9 mouse cellular contexts compared by ENCODE assay signal in the genomic region with DNA sequence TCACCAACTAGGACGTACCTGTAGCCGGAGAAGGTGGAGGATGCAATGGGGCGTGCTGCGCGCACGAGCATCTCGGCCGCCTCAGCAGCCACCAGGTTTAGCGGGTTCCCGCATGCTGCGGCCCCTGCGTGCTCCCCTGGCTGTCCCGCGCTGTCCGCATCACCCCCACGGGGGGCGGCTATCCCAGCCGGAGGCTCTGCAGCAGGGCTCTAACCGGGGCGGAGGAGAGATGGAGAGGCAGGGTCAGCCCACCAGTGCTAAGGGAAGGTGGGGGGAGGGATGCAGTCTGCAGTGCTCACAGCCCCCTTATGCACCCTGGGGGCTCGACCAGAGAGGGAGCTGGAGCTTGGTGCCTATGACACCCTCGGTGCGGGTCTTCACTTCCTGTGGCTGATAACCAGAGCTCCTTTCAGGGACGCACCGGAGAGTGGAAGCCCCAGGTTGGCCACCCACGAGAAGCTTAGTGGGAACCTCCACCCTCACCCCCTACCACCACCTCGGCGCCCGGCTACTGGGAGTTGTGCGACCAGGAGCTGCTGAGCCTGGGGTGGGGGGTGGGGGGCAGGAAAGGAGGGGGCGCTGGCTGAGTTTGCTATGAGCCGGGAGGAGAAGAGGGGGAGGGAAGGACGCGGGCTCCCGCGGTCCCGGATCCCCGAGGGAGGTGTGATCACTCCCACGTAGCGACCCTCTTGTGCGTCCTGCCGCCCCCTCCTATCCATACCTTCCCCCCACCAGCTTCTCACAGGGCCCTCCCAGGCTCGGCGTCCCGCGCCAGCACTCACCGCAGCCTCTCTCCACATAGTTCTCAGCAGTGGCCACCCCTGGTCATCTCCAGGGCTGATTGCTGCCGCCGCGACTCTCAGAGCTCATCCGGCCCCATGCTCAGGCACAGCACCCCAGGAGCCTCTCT. TPM values are rescaled to one million over a fixed set of nuclear protein-coding genes. Genes with fewer than 3 reads are reported as not detected.
DNase-seq lines count a peak whose midpoint lies in the region; ATAC-seq and TF ChIP-seq lines count a peak whose summit lies in the region.
"Had no signal": no experiment of that assay in that cellular context is flagged by ENCODE, and none has a peak within 500 bp of the region (broad histone marks: within the 10 kb centered on the region; RNA-seq: fewer than 3 reads in every experiment).

No protein-coding gene starts in this region.

- intact Hi-C loops in gastrocnemius, postnatal 14 days (cut with DNase I; ENCODE audit: low total_unique reads) = loop anchor here (5.0 to 10.0 kb wide), 2 partner anchors 979 to 1107 kb away; no protein-coding TSS in a partner anchor

- no peak for TF ChIP-seq EP300 in stomach, postnatal 0 days (optimal IDR thresholded peaks at IDR 0.05)

- H3K36me3 ChIP-seq in embryonic facial prominence, embryonic 11.5 days (replicated peaks; ENCODE audit: control insufficient read depth, insufficient read depth, low read depth, low read length) = no peaks in the 10 kb centered on the region
- no peaks in the 10 kb centered on the region for H3K36me3 ChIP-seq in hindbrain, embryonic 13.5 days
- H3K36me3 ChIP-seq in midbrain, embryonic 10.5 days = no peaks in the 10 kb centered on the region
- H3K36me3 ChIP-seq in stomach, postnatal 0 days (ENCODE audit: control insufficient read depth, insufficient read depth, low read length) = no peaks in the 10 kb centered on the region

- under 1% methylated on average over 48 of the region's 51 CpGs for WGBS in embryonic facial prominence, embryonic 11.5 days
- WGBS in hindbrain, embryonic 13.5 days = 1% methylated on average over 40 of the region's 51 CpGs
- WGBS in midbrain, embryonic 10.5 days = 0% methylated on average over 43 of the region's 51 CpGs
- under 1% methylated on average over 44 of the region's 51 CpGs for WGBS in stomach, postnatal 0 days

- peak; percentile 21 for DNase-seq in kidney, postnatal 10 days
- DNase-seq in kidney, adult 18-20 months = no peak
- peak; percentile 1 for DNase-seq in embryonic facial prominence, embryonic 11.5 days (ENCODE audit: low spot score)
- peak; percentile 52 for DNase-seq in midbrain, embryonic 10.5 days (ENCODE audit: low spot score)
- DNase-seq in stomach, postnatal 0 days (ENCODE audit: low spot score) = no peak
- DNase-seq in spleen, postnatal 10 days (ENCODE audit: low spot score in 2 of 2) = no peak
- no peak for DNase-seq in gastrocnemius, postnatal 14 days

- H3K27me3 ChIP-seq in embryonic facial prominence, embryonic 11.5 days (ENCODE audit: control insufficient read depth, insufficient read depth, low read length) = peaks cover 48% of the 10 kb centered on the region
- peaks cover 69% of the 10 kb centered on the region for H3K27me3 ChIP-seq in hindbrain, embryonic 13.5 days
- peaks cover 73% of the 10 kb centered on the region for H3K27me3 ChIP-seq in midbrain, embryonic 10.5 days (ENCODE audit: low read depth, poor library complexity, severe bottlenecking)
- H3K27me3 ChIP-seq in stomach, postnatal 0 days (ENCODE audit: control insufficient read depth, insufficient read depth, low read length) = peaks cover 17% of the 10 kb centered on the region; the same call in 1 of the 2 replicates

- peaks cover 10% of the 10 kb centered on the region for H3K4me1 ChIP-seq in embryonic facial prominence, embryonic 11.5 days (ENCODE audit: control insufficient read depth, insufficient read depth, low read length)
- peaks cover 42% of the 10 kb centered on the region for H3K4me1 ChIP-seq in hindbrain, embryonic 13.5 days (replicated peaks)
- peaks cover 38% of the 10 kb centered on the region for H3K4me1 ChIP-seq in midbrain, embryonic 10.5 days
- no peaks in the 10 kb centered on the region for H3K4me1 ChIP-seq in stomach, postnatal 0 days (replicated peaks; ENCODE audit: control insufficient read depth, insufficient read depth)

- H3K9ac ChIP-seq in embryonic facial prominence, embryonic 11.5 days (replicated peaks; ENCODE audit: low read length) = peak overlapping the region; percentile 34
- peak overlapping the region; percentile 75 for H3K9ac ChIP-seq in hindbrain, embryonic 13.5 days
- no peak overlapping the region for H3K9ac ChIP-seq in stomach, postnatal 0 days (ENCODE audit: low read length)

- peak overlapping the region; percentile 87 for H3K4me2 ChIP-seq in embryonic facial prominence, embryonic 11.5 days (ENCODE audit: low read depth, low read length)
- H3K4me2 ChIP-seq in hindbrain, embryonic 13.5 days = peak overlapping the region; percentile 93
- H3K4me2 ChIP-seq in stomach, postnatal 0 days (replicated peaks; ENCODE audit: low read depth) = peak overlapping the region; percentile 23

- no peak for TF ChIP-seq CTCF in stomach, postnatal 0 days (IDR thresholded peaks at IDR 0.05; ENCODE audit: low read depth)

- ATAC-seq in embryonic facial prominence, embryonic 11.5 days (replicated peaks; ENCODE audit: insufficient number of reproducible peaks, low FRiP score, low TSS enrichment, low read depth) = peak; percentile 32
- ATAC-seq in hindbrain, embryonic 13.5 days (ENCODE audit: low FRiP score) = peak; percentile 57
- no peak for ATAC-seq in stomach, postnatal 0 days (ENCODE audit: low FRiP score, low TSS enrichment)

- H3K4me3 ChIP-seq in embryonic facial prominence, embryonic 11.5 days (ENCODE audit: low read depth, low read length) = peak overlapping the region; percentile 41
- peak overlapping the region; percentile 54 for H3K4me3 ChIP-seq in hindbrain, embryonic 13.5 days
- peak overlapping the region; percentile 68 for H3K4me3 ChIP-seq in midbrain, embryonic 10.5 days
- H3K4me3 ChIP-seq in stomach, postnatal 0 days (ENCODE audit: low read depth, low read length) = no peak overlapping the region

- no peaks in the 10 kb centered on the region for H3K9me3 ChIP-seq in embryonic facial prominence, embryonic 11.5 days (replicated peaks; ENCODE audit: control insufficient read depth, low read length)
- H3K9me3 ChIP-seq in hindbrain, embryonic 13.5 days = no peaks in the 10 kb centered on the region
- H3K9me3 ChIP-seq in midbrain, embryonic 10.5 days (replicated peaks) = no peaks in the 10 kb centered on the region
- no peaks in the 10 kb centered on the region for H3K9me3 ChIP-seq in stomach, postnatal 0 days (ENCODE audit: control insufficient read depth, low read length)

- no peak overlapping the region for H3K27ac ChIP-seq in embryonic facial prominence, embryonic 11.5 days (replicated peaks; ENCODE audit: low read depth, low read length)
- H3K27ac ChIP-seq in hindbrain, embryonic 13.5 days = peak overlapping the region; percentile 70
- peak overlapping the region; percentile 59 for H3K27ac ChIP-seq in midbrain, embryonic 10.5 days (replicated peaks)
- H3K27ac ChIP-seq in stomach, postnatal 0 days (replicated peaks) = no peak overlapping the region

RNA-seq across cellular contexts. Expression of a gene that starts 1.1 kb away (rescaled TPM):
- polyA plus RNA-seq in embryonic facial prominence, embryonic 11.5 days (2014; fragmentation: Nextera tagmentation; extraction: Ambion mirVana) = 0.15 and 0.22 TPM in 2 replicates
- polyA plus RNA-seq in hindbrain, embryonic 13.5 days (2015; fragmentation: Nextera tagmentation; extraction: Ambion mirVana) = 5.3 TPM in 2 replicates
- polyA plus RNA-seq in midbrain, embryonic 10.5 days (2016; fragmentation: Nextera tagmentation; extraction: Ambion mirVana) = 1.4 and 1.8 TPM in 2 replicates
- polyA plus RNA-seq in stomach, postnatal 0 days (2015; fragmentation: Nextera tagmentation; extraction: Ambion mirVana) = 0.02 TPM in 1 of 2 replicates, not detected in the other
- under 1 TPM; 0.07 to 0.10 TPM for total RNA-seq in gastrocnemius, postnatal 14 days (2021)
- total RNA-seq: hematopoietic stem cell, adult 5-6 weeks had no signal

Comparison
In these comparisons a context has a peak if more than half of its experiments do, and no peak if none do; other contexts are left out.
1. DNase-seq: peak in kidney, postnatal 10 days (single experiment), embryonic facial prominence, embryonic 11.5 days (single experiment) and midbrain, embryonic 10.5 days (single experiment); none in kidney, adult 18-20 months (single experiment), stomach, postnatal 0 days (single experiment), spleen, postnatal 10 days (0 of 2) and gastrocnemius, postnatal 14 days (single experiment).
2. H3K27ac ChIP-seq: peak in hindbrain, embryonic 13.5 days (single experiment) and midbrain, embryonic 10.5 days (single experiment); none in embryonic facial prominence, embryonic 11.5 days (single experiment) and stomach, postnatal 0 days (single experiment).
3. H3K4me2 ChIP-seq: peak in every context shown above with its lines; median percentile 93 in hindbrain, embryonic 13.5 days; 87 in embryonic facial prominence, embryonic 11.5 days; 23 in stomach, postnatal 0 days.